Mouse (Mus musculus) kidney, adult 11 months (tissue): Measurements from ENCODE around the gene Tmx2.
A peak's percentile ranks its signal among the peaks of the same experiment; 100 is the strongest.
"Not testable (repeated sequence)": the region's sequence is repeated elsewhere in the genome, so short reads cannot be mapped to it uniquely, and the experiment has no call there.

Experiments
- DNase-seq: peaks from one replicate; pipeline ENCODE4 v3.0.0; 2022

The Tmx2 gene

DNA sequence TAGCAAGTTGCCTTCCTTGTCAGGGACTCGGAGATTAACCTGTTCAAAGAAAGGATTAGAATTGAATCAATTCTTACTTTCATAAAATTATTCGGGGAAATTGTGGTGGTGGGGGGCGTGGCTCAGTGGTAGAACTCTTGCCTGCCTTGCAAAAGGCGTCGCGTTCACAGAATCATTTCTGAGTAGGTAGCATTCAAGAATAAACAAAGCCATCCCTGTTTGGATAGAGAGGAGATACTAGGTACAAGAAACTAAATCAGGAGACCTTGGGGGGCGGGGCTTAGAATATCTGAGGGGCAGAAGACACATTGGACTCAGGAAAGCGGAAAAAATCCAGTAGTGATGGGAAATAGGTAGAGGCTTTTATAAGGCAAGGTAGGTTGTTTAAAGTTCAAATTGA, at the start of gene Tmx2:
Tmx2 (minus strand) TSS at position 125 of the 400 bp plus-strand sequence.
- no peak for DNase-seq

DNA sequence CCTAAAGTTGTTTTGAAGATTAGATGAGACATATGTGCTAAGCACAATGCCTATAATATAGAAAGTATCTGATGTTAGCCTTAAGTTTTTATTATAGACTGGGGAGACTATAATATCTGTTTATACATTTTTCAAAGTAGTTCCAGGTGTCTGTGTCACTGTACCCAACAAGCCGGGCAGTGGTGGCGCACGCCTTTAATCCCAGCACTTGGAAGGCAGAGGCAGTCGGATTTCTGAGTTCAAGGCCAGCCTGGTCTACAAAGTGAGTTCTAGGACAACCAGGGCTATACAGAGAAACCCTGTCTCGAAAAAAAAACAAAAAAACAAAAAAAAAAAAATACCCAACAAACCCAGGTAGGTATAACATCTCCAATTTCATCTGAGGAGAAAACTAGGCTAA, 49.3 kb upstream of the Tmx2 start:
- not testable (repeated sequence) for DNase-seq

GRCm38 (mm10) chr2:84727172-84727858, 48.4 kb upstream of the Tmx2 start, which contains the start of gene Clp1:
Gene Clp1 (minus strand): TSS chr2:84727350.
- DNase-seq = peak; percentile 98

GRCm38 (mm10) chr2:84726716-84727115, 47.8 kb upstream of the Tmx2 start:
- DNase-seq = no peak

DNA sequence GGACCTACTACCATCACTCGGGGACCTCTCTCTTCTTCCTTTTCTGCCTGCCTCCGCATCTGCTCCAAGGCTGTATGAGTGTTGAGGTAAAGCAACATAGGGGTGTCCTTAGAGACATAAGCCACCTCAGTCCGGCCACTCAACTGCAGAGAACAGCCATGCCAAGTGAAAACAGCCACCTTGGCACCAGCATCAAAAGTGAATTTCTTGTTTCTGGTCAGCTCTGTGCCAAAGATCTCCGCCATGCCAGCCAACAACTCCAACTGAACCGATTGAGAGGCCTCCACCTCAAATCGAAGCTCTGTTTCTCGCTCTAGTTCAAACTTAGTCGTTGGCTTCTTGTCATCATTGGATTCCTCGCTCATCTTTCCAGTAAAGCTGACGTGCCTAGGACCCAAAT, 46.8 kb upstream of the Tmx2 start:
- DNase-seq = no peak

DNA sequence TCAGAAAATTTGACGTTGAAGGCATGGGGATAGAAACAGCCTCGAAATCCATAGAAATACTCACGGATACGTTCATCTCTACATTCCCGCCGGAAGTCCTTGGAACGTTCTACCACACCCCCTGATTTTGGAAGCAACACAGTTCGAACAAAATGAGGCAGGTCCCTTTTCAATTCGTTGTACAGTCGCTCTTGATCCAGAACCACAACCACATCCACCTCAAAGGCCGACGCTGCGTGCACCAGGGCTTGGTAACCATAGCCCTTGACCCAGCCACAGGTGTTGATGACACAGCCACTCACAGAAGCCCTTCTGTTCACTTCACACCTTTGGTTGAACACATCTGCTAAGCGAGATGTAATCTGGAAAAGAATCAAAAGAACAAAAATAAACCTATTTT, 44.9 kb upstream of the Tmx2 start:
- no peak for DNase-seq

GRCm38 (mm10) chr2:84721182-84721581, 42.2 kb upstream of the Tmx2 start:
- DNase-seq = no peak

DNA sequence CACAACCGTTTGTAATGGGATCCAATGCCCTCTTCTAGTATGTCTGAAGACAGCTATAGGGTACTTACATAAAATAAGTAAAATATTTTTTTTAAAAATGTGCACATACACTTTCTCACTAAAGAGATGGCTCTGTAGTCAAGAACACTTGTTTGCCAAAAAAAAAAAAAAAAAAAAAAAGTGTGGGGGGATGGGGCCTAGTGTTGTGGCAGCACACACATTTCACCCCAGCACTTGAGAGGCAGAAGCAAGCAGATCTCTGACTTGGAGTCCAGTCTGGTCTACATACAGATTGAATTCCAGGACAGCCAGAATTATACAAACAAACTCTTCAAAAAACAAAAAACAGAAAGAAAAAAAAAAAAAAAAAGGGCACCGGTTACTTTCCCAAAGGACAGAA, 41.8 kb upstream of the Tmx2 start:
- DNase-seq = no peak

DNA sequence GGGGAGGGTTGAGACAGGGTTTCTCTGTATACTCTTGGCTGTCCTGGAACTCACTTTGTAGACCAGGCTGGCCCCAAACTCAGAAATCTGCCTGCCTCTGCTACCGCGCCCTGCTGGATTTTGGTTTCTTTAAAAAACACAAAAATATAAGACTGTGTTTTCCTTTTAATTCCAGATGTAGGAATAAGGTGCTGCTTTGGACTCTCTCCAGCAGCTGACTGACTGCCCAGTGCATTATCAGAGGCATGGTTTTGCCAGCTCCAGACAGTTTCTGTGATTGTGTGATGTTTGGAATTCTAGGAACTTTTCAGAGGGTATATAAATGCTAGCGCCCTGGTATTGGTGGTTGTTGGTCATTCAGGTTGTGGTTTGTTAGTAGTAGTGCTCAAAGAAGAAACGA, 38.4 kb upstream of the Tmx2 start:
- no peak for DNase-seq

DNA sequence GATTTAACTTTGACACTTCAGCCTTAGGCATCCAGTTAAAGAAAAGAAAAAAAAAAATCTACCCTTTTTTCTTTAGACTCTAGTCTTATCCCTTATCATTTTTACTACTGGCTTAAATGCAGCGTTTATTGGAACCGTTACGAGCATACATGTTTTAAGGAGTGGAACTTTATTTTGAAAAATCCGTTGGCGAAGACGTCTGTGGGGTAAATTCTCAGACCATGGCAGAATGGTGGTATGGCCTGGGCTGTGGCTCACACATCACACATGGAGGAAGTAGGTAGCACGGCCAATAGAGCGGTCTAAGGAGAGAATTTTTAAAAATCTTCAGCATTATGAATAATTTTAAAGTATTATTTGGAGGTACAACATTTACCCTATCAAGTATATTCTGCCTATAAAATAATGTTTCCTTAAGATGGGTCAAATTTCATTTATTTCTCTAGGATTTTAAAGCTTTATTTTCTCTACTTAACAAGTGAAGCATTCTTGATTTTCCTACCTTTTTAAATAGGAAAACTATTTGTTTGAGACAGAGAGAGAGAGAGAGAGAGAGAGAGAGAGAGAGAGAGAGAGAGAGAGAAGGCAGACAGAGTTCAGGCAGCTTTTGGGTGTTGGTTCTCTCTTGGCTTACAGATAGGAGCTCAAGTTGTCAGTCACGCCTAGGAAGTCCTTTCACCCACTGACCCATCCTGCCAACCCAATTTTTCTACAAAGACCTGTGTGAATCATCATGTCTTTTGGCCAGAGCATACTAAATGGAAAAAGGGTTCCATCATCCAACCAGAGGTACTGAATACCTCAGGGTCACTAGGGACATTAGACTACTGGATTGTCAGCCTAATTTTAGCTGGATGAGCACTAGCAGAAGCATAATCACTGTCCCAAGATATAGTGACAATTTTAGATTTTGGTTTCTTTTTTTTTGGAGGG, 37.7 kb upstream of the Tmx2 start:
- no peak for DNase-seq

DNA sequence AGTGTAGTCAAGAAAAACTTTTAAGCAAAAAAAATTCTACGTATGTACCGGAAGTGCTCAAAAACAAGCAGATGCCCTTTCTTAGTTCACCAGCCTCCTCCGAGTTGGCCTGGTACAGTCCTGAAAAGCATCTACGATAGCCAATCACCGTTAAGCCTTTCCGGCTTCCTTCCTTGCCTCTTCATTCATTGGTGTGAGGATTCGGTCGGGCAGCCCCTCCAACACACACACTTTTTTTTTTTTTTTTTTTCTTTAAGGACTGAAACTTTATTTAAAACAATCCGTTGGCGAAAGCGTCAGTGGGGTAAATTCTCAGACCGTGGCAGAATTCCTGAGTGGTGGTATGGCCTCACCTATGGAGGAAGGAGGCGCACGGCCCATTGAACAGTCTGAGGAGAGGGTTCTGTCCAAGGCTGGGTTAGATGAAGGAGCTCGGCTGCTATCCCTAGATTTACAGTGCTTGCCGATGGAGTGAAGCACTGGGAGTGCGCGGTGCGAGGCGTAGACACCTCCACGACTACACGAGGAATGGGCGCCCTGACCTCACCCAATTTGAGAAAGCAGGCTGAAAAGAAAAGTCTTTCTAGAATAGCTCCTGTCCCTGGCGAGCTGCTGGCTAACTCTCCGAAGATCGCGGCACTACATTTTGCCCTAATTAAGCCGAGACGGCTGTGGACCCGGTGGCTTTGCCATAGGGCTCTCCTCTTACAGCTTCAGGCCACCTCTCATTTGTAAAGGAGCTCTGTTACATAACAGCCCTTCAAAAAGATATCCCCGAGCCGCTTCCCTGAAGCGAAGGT, 36.8 kb upstream of the Tmx2 start:
- DNase-seq = peak; percentile 96

DNA sequence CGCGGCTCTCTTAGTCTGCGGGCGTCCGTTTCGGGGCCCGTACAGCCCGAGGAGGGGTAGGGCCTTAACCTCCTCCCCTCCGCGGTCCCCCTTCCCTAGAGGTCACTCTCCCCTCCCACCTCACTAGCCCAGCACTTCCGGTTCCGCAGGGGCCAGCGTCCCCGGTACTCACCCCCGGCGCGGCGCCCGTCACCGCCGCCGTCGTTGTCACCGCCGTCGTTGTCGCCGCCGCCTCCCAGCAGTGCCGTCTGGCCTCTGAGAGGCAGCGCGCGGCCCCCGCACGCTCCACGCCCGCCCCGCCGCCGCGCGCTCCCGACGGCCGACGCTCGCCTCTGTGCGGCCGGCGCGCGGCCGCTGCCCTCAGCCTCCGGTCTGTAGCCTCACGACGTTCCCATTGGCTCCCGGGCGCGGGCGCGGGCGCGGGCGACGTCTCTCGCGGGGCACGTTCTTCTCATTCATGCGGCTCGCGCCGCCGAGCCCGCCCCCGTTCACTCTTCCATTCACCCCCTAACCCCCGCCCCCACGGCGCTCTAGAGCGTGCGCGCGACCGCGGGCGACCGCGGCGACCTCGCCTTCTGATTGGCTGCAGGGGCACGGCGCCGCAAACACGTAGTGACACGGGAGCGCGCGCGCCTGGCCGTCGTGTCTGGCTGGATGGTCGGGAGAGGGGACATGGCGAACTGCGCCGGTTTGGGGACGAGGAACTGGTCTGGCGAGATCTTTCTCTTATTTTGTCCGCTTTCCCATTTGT, 36.0 kb upstream of the Tmx2 start, which contains the start of gene Zdhhc5:
Zdhhc5 (minus strand) TSS at position 370 of the 751 bp plus-strand sequence.
- DNase-seq = peak; percentile 99

DNA sequence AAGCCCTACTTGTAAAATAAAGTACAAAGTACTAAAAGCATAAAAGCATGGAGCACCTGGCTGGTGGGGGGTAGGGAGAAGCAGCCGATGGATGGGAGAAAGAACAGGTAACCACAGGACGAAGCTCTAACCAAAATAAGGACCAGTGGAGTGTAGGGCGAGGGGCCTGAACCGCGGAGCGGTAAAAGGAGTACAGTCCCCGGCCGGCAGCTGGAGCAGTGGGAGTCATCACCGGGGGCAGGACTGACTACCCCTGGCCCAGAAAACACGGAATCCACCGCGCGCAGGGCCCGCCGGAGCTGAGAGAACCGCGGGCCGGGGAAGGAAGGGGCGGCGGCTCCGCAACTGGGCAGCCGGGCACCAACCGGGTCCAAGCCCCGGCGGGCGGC, 35.5 kb upstream of the Tmx2 start:
- DNase-seq = no peak

DNA sequence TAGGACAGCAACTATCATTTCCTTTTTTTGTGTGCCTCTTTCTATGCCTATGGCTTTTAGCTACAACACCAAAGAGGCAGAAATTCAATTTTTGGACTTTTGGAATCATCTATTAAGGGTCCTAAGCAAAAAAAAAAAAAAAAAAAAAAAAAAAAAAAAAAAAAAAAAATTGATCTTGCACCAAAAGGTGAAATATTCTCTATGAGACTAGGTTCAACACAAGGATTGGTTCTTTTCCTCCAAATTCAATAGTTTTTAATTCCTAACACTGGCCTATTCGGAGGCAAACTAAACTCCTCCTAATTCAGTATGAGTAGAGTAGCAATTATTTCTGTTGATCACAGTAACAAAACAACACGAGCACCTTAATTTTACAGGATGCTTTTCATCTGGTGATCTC, 33.0 kb upstream of the Tmx2 start:
- no peak for DNase-seq

DNA sequence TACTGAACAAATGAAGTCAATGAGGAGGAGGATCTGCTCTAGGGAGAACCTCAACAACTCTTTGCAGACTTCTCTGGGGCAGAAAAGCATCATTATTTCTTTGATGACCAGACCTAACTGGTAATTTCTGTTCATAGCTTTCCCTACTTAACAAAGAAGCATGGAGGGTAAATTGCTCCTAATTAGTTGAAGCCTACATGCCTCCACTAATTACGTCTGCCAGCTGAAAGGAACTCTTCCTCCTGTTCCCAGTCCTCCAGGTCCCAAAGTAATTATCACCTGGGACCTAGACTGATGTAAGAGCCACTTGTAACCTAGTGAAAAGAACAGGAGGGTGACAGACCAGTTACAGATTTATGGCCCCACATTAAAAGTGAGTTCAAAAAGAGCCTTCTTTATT, 28.6 kb upstream of the Tmx2 start:
- DNase-seq = no peak

GRCm38 (mm10) chr2:84705295-84705694, 26.4 kb upstream of the Tmx2 start:
- DNase-seq = no peak

DNA sequence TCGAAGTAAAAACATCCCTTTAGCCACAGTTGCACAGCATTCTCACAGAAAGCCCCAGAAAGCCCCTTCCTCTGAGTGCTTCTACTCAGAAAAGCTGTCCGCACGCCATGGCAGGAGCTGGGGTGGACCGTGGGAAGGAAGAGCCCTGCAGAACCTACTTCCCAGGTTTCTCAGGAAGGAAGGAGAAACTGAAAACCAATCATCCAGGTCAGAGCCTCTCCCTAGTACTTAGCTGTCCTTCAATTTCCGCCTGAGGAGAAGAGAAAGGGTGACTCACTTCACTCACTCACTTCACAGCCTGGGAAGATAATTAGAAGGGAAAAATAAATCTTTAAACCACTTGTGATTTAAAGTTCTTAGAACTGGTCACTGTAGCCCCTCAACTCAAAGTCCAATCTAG, 25.4 kb upstream of the Tmx2 start:
- no peak for DNase-seq

- DNase-seq = no peak
These were observed 24.6 kb upstream of the Tmx2 start for GRCm38 (mm10) chr2:84703497-84703896.

DNA sequence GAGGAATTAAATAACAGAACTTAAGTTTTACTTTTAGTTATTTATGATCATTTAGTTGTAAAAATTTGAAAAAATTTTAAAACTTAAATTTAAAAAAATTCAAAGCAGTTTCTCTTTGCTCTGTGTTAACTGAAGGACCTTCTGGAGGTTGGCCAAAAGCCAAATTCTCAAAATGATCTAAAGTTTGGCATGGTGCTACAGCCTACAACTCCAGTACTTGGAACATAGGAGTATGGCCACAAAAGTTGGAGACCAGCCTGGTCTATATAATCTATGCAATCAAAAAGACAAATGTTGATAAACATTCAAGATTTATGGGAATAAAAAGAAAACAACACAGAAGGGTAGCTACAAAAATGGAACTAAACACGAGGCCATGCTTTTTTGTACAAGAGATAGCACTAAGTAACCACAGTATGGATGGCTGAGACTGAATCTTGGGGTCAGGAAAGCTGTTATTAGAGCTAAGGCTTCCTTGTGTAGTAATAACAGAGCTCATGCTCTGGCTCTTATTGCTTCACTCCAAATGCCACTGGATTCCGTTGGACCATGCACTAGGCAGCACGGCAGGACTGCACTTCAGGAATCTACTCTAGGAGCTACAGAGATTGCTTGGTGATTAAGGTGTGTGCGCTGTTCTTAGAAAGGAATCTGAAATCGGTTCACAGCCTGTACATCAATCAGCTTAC, 16.2 kb upstream of the Tmx2 start:
- DNase-seq = no peak

GRCm38 (mm10) chr2:84690050-84690449, 11.1 kb upstream of the Tmx2 start:
- DNase-seq = no peak

- no peak for DNase-seq
These were observed 9.3 kb upstream of the Tmx2 start for GRCm38 (mm10) chr2:84688080-84688844.
